Mouse (Mus musculus) testis, adult 2 months (tissue): ENCODE data around the gene Sorcs2.

Experiments used
- CTCF ChIP-seq: fragments of 200-500 bp; IDR thresholded peaks from 2 replicates; pipeline ENCODE4 v1.5.1; 2012; ENCODE audit warnings: low read depth, mild to moderate bottlenecking, inconsistent platforms, low read length, moderate library complexity; ENCODE audit not compliant: control insufficient read depth, insufficient read depth, insufficient replicate concordance
- POLR2A ChIP-seq: fragments of 200-500 bp; IDR thresholded peaks from 2 replicates; pipeline ENCODE4 v1.6.1; 2012; ENCODE audit warnings: low read depth, mild to moderate bottlenecking, inconsistent platforms, low read length, moderate library complexity; ENCODE audit not compliant: control insufficient read depth

DNA sequence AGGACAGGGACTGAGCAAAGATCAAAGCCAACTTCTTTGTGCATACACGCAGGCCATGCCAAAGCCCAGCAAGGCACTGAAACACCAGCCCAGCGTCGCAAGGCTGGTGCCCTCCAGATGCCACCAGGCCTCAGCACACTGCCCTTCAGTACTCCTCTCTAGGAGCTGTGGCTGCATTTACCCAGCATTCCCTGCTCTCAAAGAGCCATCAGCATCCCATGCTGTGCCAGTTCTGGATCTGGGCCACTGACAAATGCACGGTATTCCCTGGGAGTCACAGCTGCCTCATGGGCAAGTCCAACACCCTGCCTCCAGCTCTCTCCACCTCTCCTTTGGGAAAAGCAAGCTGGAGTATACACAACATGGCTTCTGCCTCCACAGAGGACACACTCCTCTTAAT is 177.8 kb downstream of the Sorcs2 start:
- no peak for TF ChIP-seq CTCF
- no peak for TF ChIP-seq POLR2A
